ENCODE assay signal across 9 mouse cellular contexts in the genomic region with DNA sequence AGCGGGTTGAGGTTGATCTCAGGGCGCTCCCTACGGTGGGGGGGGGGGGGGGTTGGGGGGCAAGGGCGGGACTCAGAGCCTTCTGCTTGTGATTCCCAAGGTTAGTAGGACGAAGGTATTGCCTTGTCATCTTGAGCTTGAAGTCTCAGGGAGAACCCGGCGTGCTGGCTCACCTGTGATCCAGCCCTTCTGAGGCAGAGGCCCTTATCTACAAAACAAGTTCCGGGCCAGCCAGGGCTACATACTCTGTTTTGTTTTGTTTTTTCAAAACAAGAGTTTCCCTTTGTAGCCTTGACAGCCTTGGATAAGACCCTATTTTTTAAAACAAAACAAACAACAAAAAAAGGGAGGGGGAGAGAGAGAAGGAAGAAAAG. TPM values are rescaled to one million over a fixed set of nuclear protein-coding genes. Genes with fewer than 3 reads are reported as not detected.
DNase-seq lines count a peak whose midpoint lies in the region; ATAC-seq and TF ChIP-seq lines count a peak whose summit lies in the region.
"Had no signal": no experiment of that assay in that cellular context is flagged by ENCODE, and none has a peak within 500 bp of the region (broad histone marks: within the 10 kb centered on the region; RNA-seq: fewer than 3 reads in every experiment).

No protein-coding gene starts in this region.

- no peaks in the 10 kb centered on the region for H3K27me3 ChIP-seq in embryonic facial prominence, embryonic 14.5 days (replicated peaks; ENCODE audit: control insufficient read depth, insufficient read depth, low read length)
- H3K27me3 ChIP-seq in intestine, embryonic 14.5 days (replicated peaks; ENCODE audit: control insufficient read depth, insufficient read depth, low read length): no peaks in the 10 kb centered on the region
- no peaks in the 10 kb centered on the region for H3K27me3 ChIP-seq in neural tube, embryonic 12.5 days (replicated peaks)

- H3K36me3 ChIP-seq in embryonic facial prominence, embryonic 14.5 days (ENCODE audit: control insufficient read depth, insufficient read depth, low read length): peaks cover 2% of the 10 kb centered on the region; the same call in 1 of the 2 replicates
- H3K36me3 ChIP-seq in intestine, embryonic 14.5 days (ENCODE audit: control insufficient read depth, insufficient read depth, low read length): no peaks in the 10 kb centered on the region
- no peaks in the 10 kb centered on the region for H3K36me3 ChIP-seq in neural tube, embryonic 12.5 days

- TF ChIP-seq POLR2A in lung, adult 2 months (IDR thresholded peaks at IDR 0.05; ENCODE audit: borderline replicate concordance, extremely low read depth, low read depth, low read length): no peak

- H3K4me2 ChIP-seq in embryonic facial prominence, embryonic 14.5 days (ENCODE audit: low read depth, low read length): peak overlapping the region; percentile 98
- peak overlapping the region; percentile 99 for H3K4me2 ChIP-seq in intestine, embryonic 14.5 days (ENCODE audit: low read length)
- H3K4me2 ChIP-seq in neural tube, embryonic 12.5 days (replicated peaks): peak overlapping the region; percentile 100

- no peaks in the 10 kb centered on the region for H3K9me3 ChIP-seq in embryonic facial prominence, embryonic 14.5 days (ENCODE audit: control insufficient read depth, low read length)
- H3K9me3 ChIP-seq in intestine, embryonic 14.5 days (ENCODE audit: control insufficient read depth, low read length): no peaks in the 10 kb centered on the region
- H3K9me3 ChIP-seq in neural tube, embryonic 12.5 days: no peaks in the 10 kb centered on the region

- peak overlapping the region; percentile 73; the same call in 1 of the 2 replicates for H3K9ac ChIP-seq in embryonic facial prominence, embryonic 14.5 days (ENCODE audit: low read depth, low read length)
- H3K9ac ChIP-seq in intestine, embryonic 14.5 days (ENCODE audit: low read length): no peak overlapping the region
- no peak overlapping the region for H3K9ac ChIP-seq in neural tube, embryonic 12.5 days

- WGBS in lung, adult 2 months: 3% methylated on average over 8 of the region's 8 CpGs
- WGBS in embryonic facial prominence, embryonic 14.5 days: 1% methylated on average over 7 of the region's 8 CpGs
- 2% methylated on average over 7 of the region's 8 CpGs for WGBS in intestine, embryonic 14.5 days
- 4% methylated on average over 7 of the region's 8 CpGs for WGBS in neural tube, embryonic 12.5 days

- no peak for TF ChIP-seq CTCF in lung, adult 2 months (IDR thresholded peaks at IDR 0.05; ENCODE audit: insufficient read depth, low read length)

- H3K4me1 ChIP-seq in lung, adult 2 months (ENCODE audit: control insufficient read depth, insufficient read depth, low read length): no peaks in the 10 kb centered on the region
- no peaks in the 10 kb centered on the region for H3K4me1 ChIP-seq in embryonic facial prominence, embryonic 14.5 days (ENCODE audit: control insufficient read depth, insufficient read depth, low read length)
- H3K4me1 ChIP-seq in intestine, embryonic 14.5 days (replicated peaks; ENCODE audit: control insufficient read depth, insufficient read depth, low read length): no peaks in the 10 kb centered on the region
- H3K4me1 ChIP-seq in neural tube, embryonic 12.5 days: no peaks in the 10 kb centered on the region

- no peak overlapping the region for H3K27ac ChIP-seq in embryonic facial prominence, embryonic 14.5 days (replicated peaks; ENCODE audit: low read depth, low read length)
- no peak overlapping the region for H3K27ac ChIP-seq in intestine, embryonic 14.5 days (ENCODE audit: low read depth)
- no peak overlapping the region for H3K27ac ChIP-seq in neural tube, embryonic 12.5 days

- no peak for ATAC-seq in embryonic facial prominence, embryonic 14.5 days (ENCODE audit: low read depth)
- ATAC-seq in intestine, embryonic 14.5 days (replicated peaks; ENCODE audit: low FRiP score, low TSS enrichment, low read depth): peak; percentile 38; the same call in 1 of the 2 replicates
- peak; percentile 49; the same call in 1 of the 2 replicates for ATAC-seq in neural tube, embryonic 12.5 days (ENCODE audit: low FRiP score, low read depth)

- H3K4me3 ChIP-seq in lung, adult 2 months (replicated peaks; ENCODE audit: extremely low read depth, low read depth, low read length): peak overlapping the region; percentile 55
- peak overlapping the region; percentile 63 for H3K4me3 ChIP-seq in embryonic facial prominence, embryonic 14.5 days (ENCODE audit: low read depth, low read length)
- peak overlapping the region; percentile 65 for H3K4me3 ChIP-seq in intestine, embryonic 14.5 days (ENCODE audit: low read depth, low read length)
- peak overlapping the region; percentile 61 for H3K4me3 ChIP-seq in neural tube, embryonic 12.5 days

- no peak for DNase-seq in lung, adult 2 months
- no peak for DNase-seq in lung, postnatal 10 days
- no peak for DNase-seq in embryonic facial prominence, embryonic 14.5 days (ENCODE audit: low spot score)
- no peak for DNase-seq in intestine, embryonic 14.5 days (ENCODE audit: low spot score)
- DNase-seq in embryo, embryonic 9.5 days (ENCODE audit: extremely low spot score): no peak
- DNase-seq in spleen, postnatal 14 days (ENCODE audit: low spot score in 2 of 2): no peak
- DNase-seq in layer of hippocampus, postnatal 36 days: no peak

RNA-seq across cellular contexts. Expression of gene Pmm1, which starts 0.3 kb away (rescaled TPM):
- 35.6 and 41.0 TPM in 2 replicates for polyA plus RNA-seq in lung, adult 2 months (2012; rRNA removed)
- polyA plus RNA-seq in embryonic facial prominence, embryonic 14.5 days (2014; fragmentation: Nextera tagmentation; extraction: Ambion mirVana): 43.0 and 43.5 TPM in 2 replicates
- polyA plus RNA-seq in intestine, embryonic 14.5 days (2014; fragmentation: Nextera tagmentation; extraction: Ambion mirVana): 25.8 and 26.6 TPM in 2 replicates
- polyA plus RNA-seq in neural tube, embryonic 12.5 days (2016; fragmentation: Nextera tagmentation; extraction: Ambion mirVana): 40.1 and 42.0 TPM in 2 replicates
- 100 to 1,000 TPM; 209 to 220 TPM for total RNA-seq in layer of hippocampus, postnatal 36 days (2021)

RNA-seq across cellular contexts. Expression of gene 1700029P11Rik, which starts 19.3 kb away (rescaled TPM):
- not detected in 2 replicates for polyA plus RNA-seq in lung, adult 2 months (2012; rRNA removed)
- not detected in 2 replicates for polyA plus RNA-seq in embryonic facial prominence, embryonic 14.5 days (2014; fragmentation: Nextera tagmentation; extraction: Ambion mirVana)
- polyA plus RNA-seq in intestine, embryonic 14.5 days (2014; fragmentation: Nextera tagmentation; extraction: Ambion mirVana): not detected in 2 replicates
- not detected in 2 replicates for polyA plus RNA-seq in neural tube, embryonic 12.5 days (2016; fragmentation: Nextera tagmentation; extraction: Ambion mirVana)
- not detected for total RNA-seq in layer of hippocampus, postnatal 36 days (2021)
- total RNA-seq: adrenal gland, postnatal 14 days had no signal

RNA-seq across cellular contexts. Expression of gene Csdc2, which starts 24.5 kb away (rescaled TPM):
- polyA plus RNA-seq in lung, adult 2 months (2012; rRNA removed): 8.0 and 9.7 TPM in 2 replicates
- polyA plus RNA-seq in embryonic facial prominence, embryonic 14.5 days (2014; fragmentation: Nextera tagmentation; extraction: Ambion mirVana): 20.2 and 20.9 TPM in 2 replicates
- 16.0 and 19.4 TPM in 2 replicates for polyA plus RNA-seq in intestine, embryonic 14.5 days (2014; fragmentation: Nextera tagmentation; extraction: Ambion mirVana)
- polyA plus RNA-seq in neural tube, embryonic 12.5 days (2016; fragmentation: Nextera tagmentation; extraction: Ambion mirVana): 60.8 and 64.8 TPM in 2 replicates
- total RNA-seq in layer of hippocampus, postnatal 36 days (2021): 10 to 100 TPM; 74.5 to 77.1 TPM

RNA-seq across cellular contexts. Expression of gene Xrcc6, which starts 26.6 kb away (rescaled TPM):
- polyA plus RNA-seq in lung, adult 2 months (2012; rRNA removed): 11.5 and 13.3 TPM in 2 replicates
- polyA plus RNA-seq in embryonic facial prominence, embryonic 14.5 days (2014; fragmentation: Nextera tagmentation; extraction: Ambion mirVana): 68.4 and 68.8 TPM in 2 replicates
- polyA plus RNA-seq in intestine, embryonic 14.5 days (2014; fragmentation: Nextera tagmentation; extraction: Ambion mirVana): 87.0 and 96.7 TPM in 2 replicates
- 52.6 and 53.4 TPM in 2 replicates for polyA plus RNA-seq in neural tube, embryonic 12.5 days (2016; fragmentation: Nextera tagmentation; extraction: Ambion mirVana)
- 10 to 100 TPM; 25.5 to 27.2 TPM for total RNA-seq in layer of hippocampus, postnatal 36 days (2021)

RNA-seq across cellular contexts. Expression of gene Polr3h, which starts 35.0 kb away (rescaled TPM):
- 7.7 and 11.8 TPM in 2 replicates for polyA plus RNA-seq in lung, adult 2 months (2012; rRNA removed)
- 70.4 and 72.6 TPM in 2 replicates for polyA plus RNA-seq in embryonic facial prominence, embryonic 14.5 days (2014; fragmentation: Nextera tagmentation; extraction: Ambion mirVana)
- 75.4 and 79.5 TPM in 2 replicates for polyA plus RNA-seq in intestine, embryonic 14.5 days (2014; fragmentation: Nextera tagmentation; extraction: Ambion mirVana)
- 61.8 and 73.1 TPM in 2 replicates for polyA plus RNA-seq in neural tube, embryonic 12.5 days (2016; fragmentation: Nextera tagmentation; extraction: Ambion mirVana)
- 10 to 100 TPM; 44.5 to 48.2 TPM for total RNA-seq in layer of hippocampus, postnatal 36 days (2021)
